Mouse (Mus musculus) cerebellum, adult 2 months (tissue): ENCODE measurements around the gene Mrpl39.

Experiments
- CTCF ChIP-seq: fragments of 200-500 bp; IDR thresholded peaks from 2 replicates; pipeline ENCODE4 v1.5.1; 2011; ENCODE audit warnings: low read depth, mild to moderate bottlenecking, control low read depth, low read length, moderate library complexity, borderline replicate concordance; ENCODE audit not compliant: insufficient read depth
- POLR2A ChIP-seq: fragments of 200-500 bp; IDR thresholded peaks from 2 replicates; pipeline ENCODE4 v1.6.1; 2011; ENCODE audit warnings: low read length, control low read depth, borderline replicate concordance; ENCODE audit not compliant: insufficient read depth

- no peak for TF ChIP-seq CTCF
- TF ChIP-seq POLR2A: no peak
These were observed 17.3 kb downstream of the Mrpl39 start for GRCm38 (mm10) chr16:84718250-84718649.
